In the genomic region with DNA sequence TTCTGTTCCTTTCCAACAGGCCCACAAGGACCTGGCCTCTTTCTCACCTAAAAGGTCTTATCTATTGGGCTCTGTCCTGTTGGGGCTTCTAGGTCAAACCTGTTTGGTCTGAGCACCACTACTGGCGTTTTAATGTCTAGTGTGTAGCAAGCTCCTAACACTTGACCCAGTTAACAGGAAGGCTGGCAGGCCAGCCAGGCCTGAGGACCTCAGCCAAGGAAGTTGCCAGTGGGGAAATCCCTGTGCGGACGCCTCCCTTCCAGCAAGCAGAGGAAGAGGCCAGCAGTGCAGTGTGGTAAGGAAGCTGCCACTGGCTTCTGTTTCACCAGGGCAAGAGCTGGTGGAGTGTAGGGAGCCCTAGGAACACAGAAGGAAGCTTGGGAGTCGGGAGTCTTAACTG, we compare ENCODE assay signal across 7 mouse cellular contexts.
DNase-seq lines count a peak whose midpoint lies in the region; ATAC-seq lines count a peak whose summit lies in the region.

No protein-coding gene starts in this region.

- peak; percentile 64 for DNase-seq in urinary bladder, postnatal 14 days (ENCODE audit: low spot score)
- no peak for DNase-seq in urinary bladder, postnatal 4 days (ENCODE audit: low spot score in 2 of 2)
- peak; percentile 66 to 73 for DNase-seq in cerebellum, postnatal 14 days
- peak; percentile 53 for DNase-seq in kidney, adult 18-20 months
- DNase-seq in monocyte, adult 2 months (ENCODE audit: low read depth in 1 of 2, low spot score in 2 of 2) = peak; percentile 23 to 46
- no peak for DNase-seq in MN1 (ENCODE audit: low spot score)

- no peak for ATAC-seq in inflammation-experienced regulatory T-cells, adult 6 months

Comparison
In these comparisons a context has a peak if more than half of its experiments do, and no peak if none do; other contexts are left out.
1. DNase-seq: peak in urinary bladder, postnatal 14 days (single experiment), cerebellum, postnatal 14 days (2 of 2), kidney, adult 18-20 months (single experiment) and monocyte, adult 2 months (2 of 2); none in urinary bladder, postnatal 4 days (0 of 2) and MN1 (single experiment).